Mouse (Mus musculus) MEL (cell line): ENCODE data around the gene Pnkp. TPM values are rescaled to one million over a fixed set of nuclear protein-coding genes. Genes with fewer than 3 reads are reported as not detected.

Source experiments
- DNase-seq: peaks from one replicate; pipeline ENCODE4 v3.0.0; 2011; ENCODE audit warnings: low read depth, low spot score
- H3K27ac ChIP-seq: 2 replicates; pipeline ENCODE4 v1.5.1; 2012; ENCODE audit warnings: low read depth, mild to moderate bottlenecking, control low read depth, low read length, moderate library complexity; ENCODE audit not compliant: control insufficient read depth
- H3K27me3 ChIP-seq, 2 experiments: fragments of 150-350 bp in 1 of 2; sonication (generic) in 1 of 2; 2 replicates each; pipeline ENCODE4 v1.6.1; 2012; ENCODE audit warnings: low read length in 2 of 2, mild to moderate bottlenecking in 2 of 2, improper control_type of control experiment in 1 of 2, moderate library complexity in 1 of 2; ENCODE audit not compliant: insufficient read depth in 2 of 2, control insufficient read depth in 1 of 2
- H3K36me3 ChIP-seq, 2 experiments: 2 replicates each; pipeline ENCODE4 v1.6.1; 2012 to 2014; ENCODE audit warnings: low read length in 2 of 2, improper control_type of control experiment in 1 of 2, inconsistent platforms in 1 of 2, mild to moderate bottlenecking in 1 of 2; ENCODE audit not compliant: insufficient read depth in 2 of 2, control insufficient read depth in 1 of 2
- H3K4me1 ChIP-seq, 2 experiments: fragments of 150-350 bp in 1 of 2; sonication (generic) in 1 of 2; 2 replicates each; pipeline ENCODE4 v1.6.1; 2012; ENCODE audit warnings: low read length in 2 of 2, improper control_type of control experiment in 1 of 2, mild to moderate bottlenecking in 1 of 2; ENCODE audit not compliant: insufficient read depth in 2 of 2, control insufficient read depth in 1 of 2
- H3K4me3 ChIP-seq, 2 experiments: fragments of 150-350 bp in 1 of 2; sonication (generic) in 1 of 2; 2 replicates each; pipeline ENCODE4 v1.5.1; 2012; ENCODE audit warnings: low read depth in 2 of 2, low read length in 2 of 2, mild to moderate bottlenecking in 2 of 2, moderate library complexity in 2 of 2, control low read depth in 1 of 2, improper control_type of control experiment in 1 of 2; ENCODE audit not compliant: control insufficient read depth in 1 of 2, insufficient read depth in 1 of 2
- H3K79me2 ChIP-seq: 2 replicates; pipeline ENCODE4 v1.6.1; 2012; ENCODE audit warnings: mild to moderate bottlenecking, low read length, moderate library complexity; ENCODE audit not compliant: control insufficient read depth, poor library complexity, insufficient read depth
- H3K9ac ChIP-seq: 2 replicates; pipeline ENCODE4 v1.6.1; 2012; ENCODE audit warnings: low read depth, mild to moderate bottlenecking, control low read depth, low read length, moderate library complexity; ENCODE audit not compliant: control insufficient read depth, poor library complexity, severe bottlenecking
- H3K9me3 ChIP-seq: fragments of 150-350 bp; sonication (generic); replicated peaks from 2 replicates; pipeline ENCODE4 v1.6.1; 2012; ENCODE audit warnings: mild to moderate bottlenecking, low read length, improper control_type of control experiment, moderate library complexity; ENCODE audit not compliant: insufficient read depth
- CTCF ChIP-seq, 3 experiments: IDR thresholded peaks in 2 of 3; conservative IDR thresholded peaks in 1 of 3; 2 replicates each; pipeline ENCODE4 v1.5.1; 2011 to 2012; ENCODE audit warnings: low read length in 3 of 3, low read depth in 2 of 3, mild to moderate bottlenecking in 2 of 3, improper control_type of control experiment in 1 of 3, inconsistent platforms in 1 of 3, mixed read lengths in 1 of 3, moderate library complexity in 1 of 3; ENCODE audit not compliant: control insufficient read depth in 1 of 3, insufficient read depth in 1 of 3, poor library complexity in 1 of 3, severe bottlenecking in 1 of 3
- E2F4 ChIP-seq: IDR thresholded peaks from 2 replicates; pipeline ENCODE4 v1.6.1; 2011; ENCODE audit warnings: low read depth, low read length, improper control_type of control experiment, borderline replicate concordance
- ELF1 ChIP-seq: IDR thresholded peaks from 2 replicates; pipeline ENCODE4 v1.6.1; 2014; ENCODE audit warnings: low read depth, mild to moderate bottlenecking, inconsistent platforms, low read length, improper control_type of control experiment, moderate library complexity
- ETS1 ChIP-seq: IDR thresholded peaks from 2 replicates; pipeline ENCODE4 v1.6.1; 2012; ENCODE audit warnings: low read depth, mild to moderate bottlenecking, inconsistent platforms, low read length, improper control_type of control experiment, moderate library complexity
- GATA1 ChIP-seq: IDR thresholded peaks from 2 replicates; pipeline ENCODE4 v1.6.1; 2011; ENCODE audit warnings: low read depth, low read length, improper control_type of control experiment
- JUND ChIP-seq: IDR thresholded peaks from 2 replicates; pipeline ENCODE4 v1.6.1; 2011; ENCODE audit warnings: low read depth, mild to moderate bottlenecking, improper control_type of control experiment, low read length
- MAZ ChIP-seq: IDR thresholded peaks from 2 replicates; pipeline ENCODE4 v1.6.1; 2012; ENCODE audit warnings: low read depth, mild to moderate bottlenecking, inconsistent platforms, low read length, improper control_type of control experiment
- MEF2A ChIP-seq: IDR thresholded peaks from 2 replicates; pipeline ENCODE4 v1.6.1; 2014; ENCODE audit warnings: low read depth, mild to moderate bottlenecking, inconsistent platforms, low read length, improper control_type of control experiment; ENCODE audit not compliant: poor library complexity, insufficient replicate concordance, severe bottlenecking; ENCODE audit errors: extremely low read depth
- MYC ChIP-seq: IDR thresholded peaks from 2 replicates; pipeline ENCODE4 v1.6.1; 2011; ENCODE audit warnings: low read depth, mild to moderate bottlenecking, low read length, improper control_type of control experiment, moderate library complexity
- NELFE ChIP-seq: IDR thresholded peaks from 2 replicates; pipeline ENCODE4 v1.6.1; 2011; ENCODE audit warnings: low read depth, low read length, improper control_type of control experiment
- NRF1 ChIP-seq: IDR thresholded peaks from 2 replicates; pipeline ENCODE4 v1.6.1; 2014; ENCODE audit warnings: low read depth, mild to moderate bottlenecking, inconsistent platforms, low read length, improper control_type of control experiment, moderate library complexity; ENCODE audit not compliant: poor library complexity, insufficient read depth, severe bottlenecking
- POLR2AphosphoS2 ChIP-seq: IDR thresholded peaks from 2 replicates; pipeline ENCODE4 v1.6.1; 2011; ENCODE audit warnings: low read length, improper control_type of control experiment
- TAL1 ChIP-seq: IDR thresholded peaks from 2 replicates; pipeline ENCODE4 v1.6.1; 2012; ENCODE audit warnings: mild to moderate bottlenecking, inconsistent platforms, low read length, moderate library complexity, mixed read lengths
- ZKSCAN1 ChIP-seq: IDR thresholded peaks from 2 replicates; pipeline ENCODE4 v1.6.1; 2012; ENCODE audit warnings: low read depth, mild to moderate bottlenecking, inconsistent platforms, low read length, improper control_type of control experiment, moderate library complexity
- polyA plus RNA-seq, 2 experiments: library from polyadenylated mRNA; stranded (reverse) in 1 of 2; unstranded in 1 of 2; fragments of >175 nt in 1 of 2; fragments of >200 nt in 1 of 2; gene quantifications; 2 replicates each; pipeline versions ENCODE4 v1.2.1 to v1.2.4; 2012; ENCODE audit warnings: low replicate concordance in 2 of 2, low read depth in 1 of 2; ENCODE audit not compliant: insufficient read length in 2 of 2, insufficient read depth in 1 of 2, missing spikeins in 1 of 2
- total RNA-seq: library from RNA; depleted of rRNA; stranded (reverse); fragments of 300-350 nt; gene quantifications from 2 replicates; pipeline ENCODE4 v1.2.3, GENCODE M21; 2012

Gene Pnkp
- total and polyA plus RNA-seq, 3 experiments: 39.3 to 45.6 TPM; not detected in 1

DNA sequence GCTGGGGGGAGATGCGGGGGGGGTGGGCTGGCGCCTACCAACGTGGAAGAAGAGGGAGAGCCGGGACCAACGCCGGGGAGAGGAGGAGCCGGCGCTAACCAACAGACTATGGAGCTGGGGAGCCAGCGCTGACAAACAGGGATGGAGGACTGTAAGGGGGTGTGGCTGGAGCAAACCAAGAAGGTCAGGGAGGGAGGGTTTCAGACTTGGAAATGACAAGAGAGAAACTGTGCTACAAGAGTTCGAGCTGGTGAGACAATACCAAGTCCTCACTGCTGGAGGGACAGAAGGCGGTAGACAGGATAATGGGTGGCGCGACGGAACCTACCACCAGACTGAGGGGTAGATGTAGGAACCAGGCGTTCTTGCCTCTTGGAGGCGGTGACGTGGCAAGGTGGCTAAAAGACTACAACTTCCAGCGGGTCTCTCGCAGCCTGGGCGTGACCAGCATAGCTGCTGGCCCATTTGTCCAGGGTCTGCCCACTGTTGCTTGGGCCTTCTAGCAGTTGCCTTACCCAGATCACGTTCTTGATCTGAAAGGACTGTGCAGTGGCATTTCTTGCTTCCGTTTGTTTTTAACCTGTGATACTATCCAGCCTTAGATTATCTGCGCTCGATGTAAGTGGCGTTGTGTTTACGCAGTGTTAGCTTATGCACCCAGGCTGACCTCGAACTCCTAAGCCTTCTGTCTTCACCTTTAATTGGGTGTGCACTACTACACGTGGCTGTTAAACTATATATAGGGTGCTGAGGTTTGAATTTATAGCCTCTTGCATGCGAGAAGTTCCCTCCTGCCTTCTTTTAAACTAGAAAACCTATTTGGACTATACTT, 13.0 kb downstream of the Pnkp start, which contains the start of gene Ptov1 (continued):
- no peak for TF ChIP-seq ZKSCAN1
- TF ChIP-seq POLR2AphosphoS2: no peak; the same call in 1 of the 2 replicates
- TF ChIP-seq MYC: peak; percentile 72; the same call in 1 of the 2 replicates
- TF ChIP-seq ELF1: peak; percentile 37; the same call in 1 of the 2 replicates
- TF ChIP-seq GATA1: no peak

GRCm38 (mm10) chr7:44870614-44871013, 13.7 kb downstream of the Pnkp start:
- H3K27ac ChIP-seq: no peak overlapping the region
- peak overlapping the region; percentile 53 for H3K9ac ChIP-seq
- H3K4me3 ChIP-seq: peak overlapping the region in 1 of 2 experiments; percentile 71; a peak in 2 of 4 replicates
- peaks cover 9% of the 10 kb centered on the region for H3K79me2 ChIP-seq
- H3K4me1 ChIP-seq: peaks cover 3 to 4% of the 10 kb centered on the region in 2 experiments; a peak in 3 of 4 replicates
- H3K9me3 ChIP-seq: no peaks in the 10 kb centered on the region
- TF ChIP-seq MEF2A (no peak), MAZ (no peak), JUND (no peak), NRF1 (no peak), ETS1 (no peak), NELFE (no peak), TAL1 (no peak), CTCF (IDR thresholded peaks at IDR 0.05 in 2 of 3, conservative IDR thresholded peaks at IDR 0.05 in 1 of 3; ENCODE audit: control insufficient read depth in 1 of 3, insufficient read depth in 1 of 3, low read depth in 2 of 3, low read length in 3 of 3, poor library complexity in 1 of 3, severe bottlenecking in 1 of 3) (no peak), E2F4 (no peak)
- H3K36me3 ChIP-seq: no peaks in the 10 kb centered on the region
- DNase-seq: no peak
- no peaks in the 10 kb centered on the region for H3K27me3 ChIP-seq

DNA sequence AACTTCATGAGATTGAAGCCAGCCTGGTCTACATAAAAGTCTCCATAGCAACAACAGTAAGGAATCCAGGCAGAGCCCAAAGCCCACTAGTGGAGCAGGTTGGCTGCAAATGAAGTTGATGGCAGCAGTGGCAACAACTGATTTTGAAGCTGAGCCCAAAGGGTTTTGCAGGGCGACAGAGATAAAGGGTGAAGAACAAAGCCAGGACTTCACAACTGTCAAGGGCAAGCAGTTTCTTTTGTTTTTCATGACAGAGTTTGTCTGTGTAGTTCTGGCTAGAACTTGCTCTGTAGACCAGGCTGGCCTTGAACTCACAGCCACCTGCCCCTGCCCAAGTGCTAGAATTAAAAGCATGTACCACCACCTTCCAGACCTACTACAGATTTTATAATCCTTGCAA, 14.2 kb downstream of the Pnkp start:
- DNase-seq: no peak
- Histone ChIP-seq H3K79me2 (peaks cover 9% of the 10 kb centered on the region), H3K27ac (no peak overlapping the region), H3K4me1 (peaks cover 3 to 4% of the 10 kb centered on the region in 2 experiments; a peak in 3 of 4 replicates), H3K4me3 (no peak overlapping the region), H3K36me3 (no peaks in the 10 kb centered on the region), H3K27me3 (no peaks in the 10 kb centered on the region), H3K9me3 (no peaks in the 10 kb centered on the region), H3K9ac (no peak overlapping the region)
- TF ChIP-seq JUND (no peak), MYC (no peak)
